Mouse (Mus musculus) heart, adult 2 months (tissue): ENCODE results near the gene Zswim4.

Source experiments
- EP300 ChIP-seq: fragments of 200-500 bp; IDR thresholded peaks from 2 replicates; pipeline ENCODE4 v1.6.1; 2011; ENCODE audit warnings: low read depth, low read length, control low read depth; ENCODE audit not compliant: insufficient read depth
- POLR2A ChIP-seq: fragments of 200-500 bp; IDR thresholded peaks from 2 replicates; pipeline ENCODE4 v1.6.1; 2011; ENCODE audit warnings: mild to moderate bottlenecking, low read depth, low read length, control low read depth; ENCODE audit not compliant: insufficient read depth

- TF ChIP-seq EP300 (no peak), POLR2A (no peak)
Observed at GRCm38 (mm10) chr8:84213277-84213676, 23.6 kb downstream of the Zswim4 start.
